Mouse (Mus musculus) kidney, adult 2 months (tissue): ENCODE results near the gene Uroc1.

Experiments
- CTCF ChIP-seq: fragments of 200-500 bp; conservative IDR thresholded peaks from 2 replicates; pipeline ENCODE4 v1.5.1; 2011; ENCODE audit warnings: low read depth, mild to moderate bottlenecking, control low read depth, low read length, moderate library complexity, mixed read lengths; ENCODE audit not compliant: insufficient read depth, insufficient read length
- POLR2A ChIP-seq: fragments of 200-500 bp; IDR thresholded peaks from one replicate; pipeline ENCODE4 v1.6.1; 2011; ENCODE audit warnings: low read depth, low read length, control low read depth

DNA sequence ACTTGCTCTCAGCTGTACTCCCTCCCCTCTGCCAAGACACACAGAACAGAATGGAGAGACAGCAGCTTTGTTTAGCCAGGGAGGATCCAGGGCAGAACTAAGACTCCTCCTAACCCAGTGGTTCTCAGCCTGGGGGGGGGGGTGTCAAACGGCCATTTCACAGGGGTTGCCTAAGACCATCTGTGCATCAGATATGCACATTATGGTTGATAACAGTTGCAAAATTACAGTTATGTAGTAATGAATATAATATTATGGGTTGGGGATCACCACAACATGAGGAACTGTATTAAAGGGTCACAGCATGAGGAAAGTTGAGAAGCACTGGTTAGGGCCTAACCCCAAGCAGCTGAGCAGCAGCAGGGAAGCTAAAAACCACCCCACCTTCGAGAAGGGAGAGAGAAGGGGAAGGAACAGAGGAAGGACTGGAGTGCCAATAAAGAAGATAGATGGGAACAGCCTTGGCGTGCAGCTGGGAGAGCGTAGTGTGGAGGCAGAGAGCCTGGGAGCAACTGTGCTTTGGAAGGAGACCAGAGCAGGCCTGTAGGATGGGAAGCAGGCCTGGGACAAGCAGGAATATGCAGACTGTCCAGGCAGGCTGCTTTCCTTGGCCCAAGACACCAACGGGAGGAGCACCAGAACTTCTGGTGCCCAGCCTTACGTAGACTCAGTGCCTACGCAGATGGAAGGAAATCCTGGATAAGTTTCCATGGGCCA, 13.5 kb upstream of the Uroc1 start:
- TF ChIP-seq POLR2A (no peak), CTCF (no peak)
